Mouse (Mus musculus) forebrain, embryonic 11.5 days (tissue): ENCODE results near the gene Lipk. TPM values are rescaled to one million over a fixed set of nuclear protein-coding genes. Genes with fewer than 3 reads are reported as not detected.

ENCODE experiments used
- ATAC-seq: fragments of 200-750 bp; cut with Nextera tagmentation; replicated peaks from 2 replicates; pipeline ENCODE4 v1.8.0; 2017; ENCODE audit warnings: moderate TSS enrichment; ENCODE audit not compliant: low FRiP score
- DNase-seq: peaks from one replicate; pipeline ENCODE4 v3.0.0-alpha.2; 2017; ENCODE audit warnings: low spot score
- H3K27ac ChIP-seq: fragments of 300-500 bp; sonication (generic); 2 replicates; pipeline ENCODE4 v1.5.1; 2014; ENCODE audit warnings: low read depth, low read length
- H3K27me3 ChIP-seq: fragments of 300-500 bp; sonication (generic); 2 replicates; pipeline ENCODE4 v1.6.1; 2014; ENCODE audit warnings: mild to moderate bottlenecking, low read length, mixed read lengths; ENCODE audit not compliant: control insufficient read depth, insufficient read depth
- H3K36me3 ChIP-seq: fragments of 300-500 bp; sonication (generic); 2 replicates; pipeline ENCODE4 v1.6.1; 2014; ENCODE audit warnings: mild to moderate bottlenecking, low read length, moderate library complexity, mixed read lengths; ENCODE audit not compliant: control insufficient read depth, insufficient read depth
- H3K4me1 ChIP-seq: fragments of 300-500 bp; sonication (generic); replicated peaks from 2 replicates; pipeline ENCODE4 v1.6.1; 2014; ENCODE audit warnings: low read length, mixed read lengths; ENCODE audit not compliant: control insufficient read depth, insufficient read depth
- H3K4me2 ChIP-seq: fragments of 300-500 bp; sonication (generic); 2 replicates; pipeline ENCODE4 v1.6.1; 2014; ENCODE audit warnings: low read depth, mild to moderate bottlenecking, low read length, moderate library complexity, mixed read lengths; ENCODE audit not compliant: severe bottlenecking
- H3K4me3 ChIP-seq: fragments of 300-500 bp; sonication (generic); 2 replicates; pipeline ENCODE4 v1.5.1; 2014; ENCODE audit warnings: low read depth, low read length
- H3K9ac ChIP-seq: fragments of 300-500 bp; sonication (generic); 2 replicates; pipeline ENCODE4 v1.6.1; 2014; ENCODE audit warnings: low read length
- H3K9me3 ChIP-seq: fragments of 300-500 bp; sonication (generic); 2 replicates; pipeline ENCODE4 v1.6.1; 2016; ENCODE audit warnings: low read length, mixed read lengths; ENCODE audit not compliant: control insufficient read depth
- whole genome bisulfite sequencing: fragments of 180-500 bp; shearing (Covaris S2); extraction: QIAGEN DNeasy Blood & Tissue Kit; methylation state at CpG from one replicate; pipeline ENCODE4 v1.1.7; 2014; 5-methylcytosine and 5-hydroxymethylcytosine counted together
- microRNA-seq: library from miRNA; unstranded; fragments of <30 nt; microRNA quantifications from one replicate; pipeline ENCODE4, GENCODE M21; 2016; ENCODE audit not compliant: insufficient number of aligned reads
- polyA plus RNA-seq: library from polyadenylated mRNA; unstranded; fragments of >200 nt; fragmentation: Nextera tagmentation; extraction: Ambion mirVana; gene quantifications from 2 replicates; pipeline ENCODE4 v1.2.1, GENCODE M21; 2014

Gene Lipk
- polyA plus RNA-seq, 1 experiment from 2014 or later: not detected

DNA sequence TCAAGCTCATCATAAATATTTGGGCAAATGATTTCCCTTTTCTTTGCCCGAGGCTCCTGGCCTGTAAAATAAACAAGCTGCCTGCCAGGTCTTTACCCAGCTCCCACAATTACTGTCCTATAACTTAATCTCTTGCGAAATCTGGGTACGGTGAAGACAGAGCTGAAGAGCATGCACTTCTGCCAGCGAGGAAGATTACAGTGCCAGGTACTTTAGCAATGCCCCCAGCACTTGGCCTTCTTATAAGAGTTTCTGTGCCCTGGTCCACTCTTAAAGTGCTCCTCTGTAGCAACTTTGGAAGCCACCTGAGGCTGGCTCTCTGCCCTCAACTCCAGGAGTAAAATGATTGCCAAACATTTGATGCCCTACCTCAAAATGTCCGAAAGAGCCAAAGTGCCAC lies 87.3 kb downstream of the Lipk start:
- Histone ChIP-seq H3K36me3 (no peaks in the 10 kb centered on the region), H3K27ac (no peak overlapping the region), H3K27me3 (no peaks in the 10 kb centered on the region), H3K4me3 (no peak overlapping the region), H3K4me2 (no peak overlapping the region), H3K9ac (no peak overlapping the region), H3K4me1 (no peaks in the 10 kb centered on the region), H3K9me3 (no peaks in the 10 kb centered on the region)
- ATAC-seq (no peak), DNase-seq (no peak)
- 91% methylated on average over 5 of the region's 5 CpGs for WGBS

DNA sequence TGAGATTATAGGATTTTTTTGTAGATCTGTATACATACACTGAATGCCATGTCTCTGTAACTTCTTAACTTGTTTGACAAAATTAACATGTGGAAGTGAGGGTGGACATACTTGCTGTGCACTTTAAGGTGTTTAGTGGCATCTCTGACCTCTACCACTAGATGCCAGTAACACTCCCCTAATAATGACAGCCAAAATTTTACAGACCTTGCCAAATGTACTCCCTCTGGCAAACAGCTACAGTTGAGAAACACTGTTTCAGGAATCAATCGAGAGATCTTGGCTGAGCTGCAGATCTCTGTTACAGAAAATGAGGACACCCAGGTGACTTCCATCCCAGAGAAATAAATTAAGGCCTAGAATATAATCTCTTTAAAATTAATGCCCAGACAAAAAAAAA lies 88.1 kb downstream of the Lipk start:
- Histone ChIP-seq H3K4me1 (no peaks in the 10 kb centered on the region), H3K9me3 (no peaks in the 10 kb centered on the region), H3K9ac (no peak overlapping the region), H3K27me3 (no peaks in the 10 kb centered on the region), H3K4me2 (no peak overlapping the region), H3K4me3 (no peak overlapping the region), H3K27ac (no peak overlapping the region), H3K36me3 (no peaks in the 10 kb centered on the region)
- WGBS: 83% methylated on average over 1 of the region's 1 CpGs
- ATAC-seq (no peak), DNase-seq (no peak)

Small RNA genes lying within 50 kb of the gene (microRNA-seq; reads per million reads assigned to microRNA genes)
- not detected for gene Gm23334

Other genes starting within 250 kb of the Lipk start
- gene Lipo3, start 246.3 kb upstream of the Lipk start, polyA plus RNA-seq: 9.9 and 10.7 TPM in 2 replicates
- not detected in 2 replicates for gene Lipo1, start 220.8 kb upstream of the Lipk start, polyA plus RNA-seq
- gene Lipf, start 47.1 kb upstream of the Lipk start, polyA plus RNA-seq: not detected in 2 replicates
- not detected in 2 replicates for gene Lipn, start 59.1 kb downstream of the Lipk start, polyA plus RNA-seq
- not detected in 2 replicates for gene Lipm, start 92.6 kb downstream of the Lipk start, polyA plus RNA-seq
- not detected in 2 replicates for gene Ankrd22, start 157.8 kb downstream of the Lipk start, polyA plus RNA-seq
- 1.6 and 2.0 TPM in 2 replicates for gene Stambpl1, start 183.9 kb downstream of the Lipk start, polyA plus RNA-seq
- gene Acta2, start 247.3 kb downstream of the Lipk start, polyA plus RNA-seq: 21.1 and 22.7 TPM in 2 replicates